Mouse (Mus musculus) kidney, embryonic 16.5 days (tissue): ENCODE results near the gene Slc13a2. TPM values are rescaled to one million over a fixed set of nuclear protein-coding genes. Genes with fewer than 3 reads are reported as not detected.

Source experiments
- ATAC-seq: fragments of 200-750 bp; cut with Nextera tagmentation; 2 replicates; pipeline ENCODE4 v1.8.0; 2017; ENCODE audit warnings: moderate TSS enrichment; ENCODE audit not compliant: low FRiP score, low TSS enrichment
- H3K27ac ChIP-seq: fragments of 300-500 bp; sonication (generic); 2 replicates; pipeline ENCODE4 v1.5.1; 2014; ENCODE audit warnings: low read length
- H3K27me3 ChIP-seq: fragments of 300-500 bp; sonication (generic); 2 replicates; pipeline ENCODE4 v1.6.1; 2014; ENCODE audit warnings: low read length, control low read depth, mixed read lengths; ENCODE audit not compliant: insufficient read depth
- H3K36me3 ChIP-seq: fragments of 300-500 bp; sonication (generic); 2 replicates; pipeline ENCODE4 v1.6.1; 2014; ENCODE audit warnings: low read length, control low read depth, mixed read lengths; ENCODE audit not compliant: insufficient read depth
- H3K4me1 ChIP-seq: fragments of 300-500 bp; sonication (generic); 2 replicates; pipeline ENCODE4 v1.6.1; 2014; ENCODE audit warnings: low read length, control low read depth, mixed read lengths; ENCODE audit not compliant: insufficient read depth
- H3K4me2 ChIP-seq: fragments of 300-500 bp; sonication (generic); replicated peaks from 2 replicates; pipeline ENCODE4 v1.6.1; 2014; ENCODE audit warnings: low read depth, low read length
- H3K4me3 ChIP-seq: fragments of 300-500 bp; sonication (generic); 2 replicates; pipeline ENCODE4 v1.5.1; 2014; ENCODE audit warnings: mild to moderate bottlenecking, low read length
- H3K9ac ChIP-seq: fragments of 300-500 bp; sonication (generic); replicated peaks from 2 replicates; pipeline ENCODE4 v1.6.1; 2014; ENCODE audit warnings: low read length
- H3K9me3 ChIP-seq: fragments of 300-500 bp; sonication (generic); 2 replicates; pipeline ENCODE4 v1.6.1; 2016; ENCODE audit warnings: low read length, control low read depth
- WGBS: fragments of 180-500 bp; shearing (Covaris S2); extraction: QIAGEN DNeasy Blood & Tissue Kit; methylation state at CpG from one replicate; pipeline ENCODE4 v1.1.7; 2014; 5-methylcytosine and 5-hydroxymethylcytosine counted together
- polyA plus RNA-seq: library from polyadenylated mRNA; unstranded; fragments of >200 nt; fragmentation: Nextera tagmentation; extraction: Ambion mirVana; gene quantifications from 2 replicates; pipeline ENCODE4 v1.2.1, GENCODE M21; 2015

Gene Slc13a2
- polyA plus RNA-seq, 1 experiment from 2014 or later, result 2.4 TPM

DNA sequence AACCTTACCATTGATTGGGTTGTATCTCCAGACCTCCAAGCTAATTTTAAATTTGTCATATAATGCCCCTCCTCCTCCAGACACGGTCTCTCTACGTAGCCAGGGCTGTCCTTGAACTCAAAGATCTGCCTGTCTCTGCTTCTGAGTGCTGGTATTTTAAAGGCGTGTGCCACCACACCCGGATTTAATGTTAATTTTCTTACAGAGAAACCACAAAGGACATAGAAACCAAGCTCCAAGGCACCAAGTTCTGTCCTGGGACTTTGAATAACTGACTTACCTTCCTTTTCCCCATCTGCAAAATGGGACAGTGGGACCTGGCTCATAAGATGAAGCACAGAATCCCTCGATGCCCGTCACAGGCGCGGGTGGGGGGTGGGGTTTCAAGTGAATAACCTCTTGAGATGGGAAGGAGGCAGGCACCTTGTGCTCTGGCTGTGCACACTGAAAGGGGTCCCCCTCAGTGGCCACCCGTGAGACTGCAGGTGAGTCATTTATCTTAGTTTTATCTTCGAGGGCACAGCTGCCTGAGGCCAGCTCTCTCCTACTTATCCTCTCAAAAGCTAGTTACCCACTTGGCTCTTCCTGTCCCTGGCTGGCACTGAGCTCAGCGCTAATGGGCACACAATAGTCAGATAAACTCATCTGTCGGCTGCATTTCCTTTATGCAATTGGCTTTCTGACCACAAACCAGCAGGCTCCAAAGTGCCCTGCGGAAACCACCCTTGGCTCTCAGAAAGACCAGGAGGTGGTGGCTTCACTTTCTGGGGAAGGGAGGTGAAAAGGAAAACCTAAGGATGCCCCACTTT, 612 bp downstream of the Slc13a2 start:
- H3K27me3 ChIP-seq, result 0 out of 2 replicates have a peak, but pooled peaks cover 6% of the 10 kb centered on the region
- WGBS, result 64% methylated on average over 13 of the region's 13 CpGs
- H3K4me2 ChIP-seq, result peak overlapping the region; percentile 36; the same call in 1 of the 2 replicates
- ATAC-seq, result no peak
- H3K4me1 ChIP-seq, result peaks cover 12% of the 10 kb centered on the region
- no peaks in the 10 kb centered on the region for H3K9me3 ChIP-seq
- 0 out of 2 replicates have a peak overlapping the region, but pooled peaks have one; percentile 31 for H3K27ac ChIP-seq
- H3K4me3 ChIP-seq, result no peak overlapping the region
- H3K36me3 ChIP-seq, result no peaks in the 10 kb centered on the region
- peak overlapping the region; percentile 5; the same call in 1 of the 2 replicates for H3K9ac ChIP-seq

DNA sequence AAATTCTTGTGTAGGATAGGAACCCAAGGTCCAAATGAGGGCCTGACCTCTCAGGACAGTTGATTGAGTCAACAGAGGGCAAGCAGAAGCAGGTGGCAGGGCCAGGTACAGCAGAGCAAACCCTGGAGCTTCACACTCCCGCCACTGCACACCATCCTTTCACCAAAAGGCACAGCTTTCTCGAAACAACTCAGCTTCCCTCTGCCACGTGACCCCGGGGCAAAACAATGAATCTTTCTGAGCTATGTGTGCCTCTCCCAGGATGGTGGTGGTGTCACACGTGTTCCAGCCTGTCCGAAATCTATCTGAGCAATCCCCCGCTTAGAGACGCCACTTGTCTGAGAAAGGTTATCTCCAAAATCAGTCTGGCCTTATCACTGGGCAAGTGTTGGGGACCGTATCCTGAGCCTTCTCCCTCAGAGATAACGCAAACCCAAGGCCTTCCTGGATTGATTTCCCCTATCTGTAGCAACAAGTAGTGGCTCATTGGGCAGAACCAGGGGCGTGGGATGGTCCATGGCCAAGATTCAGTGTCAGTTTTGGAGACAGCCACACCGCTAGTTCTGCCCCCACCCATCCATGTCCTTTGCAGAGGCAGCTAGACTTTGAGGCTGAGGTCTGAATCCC, 1.6 kb downstream of the Slc13a2 start:
- H3K4me2 ChIP-seq, result no peak overlapping the region
- H3K9ac ChIP-seq, result no peak overlapping the region
- 0 out of 2 replicates have a peak, but pooled peaks cover 6% of the 10 kb centered on the region for H3K27me3 ChIP-seq
- no peak for ATAC-seq
- H3K27ac ChIP-seq, result no peak overlapping the region
- peaks cover 12% of the 10 kb centered on the region for H3K4me1 ChIP-seq
- 42% methylated on average over 12 of the region's 12 CpGs for WGBS
- H3K9me3 ChIP-seq, result no peaks in the 10 kb centered on the region
- H3K36me3 ChIP-seq, result no peaks in the 10 kb centered on the region
- no peak overlapping the region for H3K4me3 ChIP-seq

DNA sequence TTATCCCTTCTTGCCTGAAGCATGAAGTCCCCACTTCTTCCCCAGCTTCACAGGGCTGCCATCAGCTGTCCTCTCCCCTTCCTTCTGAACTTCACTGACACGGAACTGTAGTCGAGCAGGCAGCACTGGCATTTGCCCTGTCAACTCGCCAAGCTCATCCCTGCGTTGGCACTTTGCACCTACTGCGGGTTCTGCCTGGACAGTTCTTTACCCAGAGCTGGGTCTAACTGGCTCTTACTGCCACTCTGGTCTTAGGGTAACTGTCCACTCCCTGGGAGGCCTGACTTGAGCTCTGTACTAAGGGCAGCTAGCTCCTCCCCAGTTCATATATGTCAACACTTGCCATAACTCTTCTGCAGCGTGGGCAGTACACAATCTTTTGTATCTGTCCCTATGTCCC, 5.2 kb downstream of the Slc13a2 start:
- Histone ChIP-seq H3K9ac (no peak overlapping the region), H3K9me3 (no peaks in the 10 kb centered on the region), H3K4me3 (no peak overlapping the region), H3K27ac (no peak overlapping the region), H3K4me1 (peaks cover 5% of the 10 kb centered on the region; the same call in 1 of the 2 replicates), H3K4me2 (no peak overlapping the region), H3K27me3 (0 out of 2 replicates have a peak, but pooled peaks cover 6% of the 10 kb centered on the region), H3K36me3 (no peaks in the 10 kb centered on the region)
- 55% methylated on average over 6 of the region's 6 CpGs for WGBS
- peak; percentile 70 for ATAC-seq

DNA sequence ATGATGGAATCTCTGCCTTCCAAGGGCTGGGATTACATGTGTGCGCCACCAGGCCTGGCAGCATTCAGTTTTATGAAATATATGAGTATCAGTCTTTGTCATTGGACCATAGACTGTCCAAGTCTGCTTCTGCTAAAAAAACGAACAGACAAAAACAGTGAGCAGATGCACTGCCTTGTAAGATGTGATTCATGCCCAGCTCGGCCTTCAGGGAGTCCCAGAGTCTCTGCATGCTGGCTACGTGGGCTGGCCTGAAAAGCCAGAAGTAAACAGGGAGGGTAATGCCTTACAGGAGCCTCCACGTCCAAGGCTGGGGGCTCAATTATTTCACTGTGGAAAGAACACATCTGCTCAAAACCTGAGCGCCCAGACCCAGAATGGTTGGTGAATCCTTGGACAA, 9.2 kb downstream of the Slc13a2 start:
- H3K27me3 ChIP-seq, result no peaks in the 10 kb centered on the region
- 68% methylated on average over 6 of the region's 6 CpGs for WGBS
- no peak overlapping the region for H3K4me2 ChIP-seq
- ATAC-seq, result no peak
- no peak overlapping the region for H3K4me3 ChIP-seq
- no peaks in the 10 kb centered on the region for H3K9me3 ChIP-seq
- H3K27ac ChIP-seq, result no peak overlapping the region
- no peaks in the 10 kb centered on the region for H3K36me3 ChIP-seq
- no peak overlapping the region for H3K9ac ChIP-seq
- no peaks in the 10 kb centered on the region; the same call in 1 of the 2 replicates for H3K4me1 ChIP-seq

DNA sequence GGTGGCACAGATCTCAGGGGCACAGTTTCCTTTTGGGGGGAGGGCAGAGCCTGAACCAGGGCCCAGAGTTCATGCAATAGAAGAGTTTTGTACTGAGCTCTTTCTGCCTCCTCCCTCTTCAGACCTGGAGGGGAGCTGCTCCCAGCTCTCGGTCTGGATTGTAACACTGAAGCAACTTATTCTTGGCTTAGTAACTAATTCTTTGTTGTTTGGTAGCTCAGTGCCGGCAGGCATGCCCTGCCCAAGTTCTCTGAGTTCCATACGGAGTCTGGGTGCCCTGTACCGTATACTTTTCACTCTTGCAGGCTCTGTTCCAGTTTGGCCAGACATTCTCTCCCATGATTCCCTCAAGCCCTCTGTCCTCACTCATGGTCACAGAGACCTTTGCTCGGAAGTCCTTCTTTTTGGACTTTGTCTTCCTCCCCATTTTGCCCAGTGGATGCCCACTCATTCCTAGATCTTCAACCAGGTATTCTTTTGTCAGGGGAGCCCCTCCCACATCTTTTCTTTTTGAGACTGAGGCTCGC, 9.6 kb downstream of the Slc13a2 start:
- 87% methylated on average over 6 of the region's 6 CpGs for WGBS
- H3K36me3 ChIP-seq, result no peaks in the 10 kb centered on the region
- H3K9me3 ChIP-seq, result no peaks in the 10 kb centered on the region

GRCm38 (mm10) chr11:78411606-78412323, 10.3 kb downstream of the Slc13a2 start:
- Histone ChIP-seq H3K9me3 (no peaks in the 10 kb centered on the region), H3K27me3 (no peaks in the 10 kb centered on the region), H3K4me2 (no peak overlapping the region), H3K9ac (no peak overlapping the region), H3K4me3 (no peak overlapping the region), H3K4me1 (no peaks in the 10 kb centered on the region; the same call in 1 of the 2 replicates), H3K36me3 (no peaks in the 10 kb centered on the region), H3K27ac (no peak overlapping the region)
- ATAC-seq, result no peak
- WGBS, result 78% methylated on average over 11 of the region's 11 CpGs

More for the DNA sequence above, 9.6 kb downstream of the Slc13a2 start:
- Histone ChIP-seq H3K4me1 (no peaks in the 10 kb centered on the region; the same call in 1 of the 2 replicates), H3K4me2 (no peak overlapping the region), H3K9ac (no peak overlapping the region), H3K4me3 (no peak overlapping the region), H3K27me3 (no peaks in the 10 kb centered on the region), H3K27ac (no peak overlapping the region)
- no peak for ATAC-seq

GRCm38 (mm10) chr11:78408256-78409240, 13.5 kb downstream of the Slc13a2 start:
- Histone ChIP-seq H3K9ac (no peak overlapping the region), H3K4me2 (no peak overlapping the region), H3K4me1 (no peaks in the 10 kb centered on the region; the same call in 1 of the 2 replicates), H3K9me3 (no peaks in the 10 kb centered on the region), H3K4me3 (no peak overlapping the region), H3K27ac (no peak overlapping the region), H3K36me3 (no peaks in the 10 kb centered on the region), H3K27me3 (no peaks in the 10 kb centered on the region)
- ATAC-seq, result no peak
- WGBS, result 67% methylated on average over 9 of the region's 9 CpGs

GRCm38 (mm10) chr11:78402062-78402461, 20.0 kb downstream of the Slc13a2 start:
- ATAC-seq, result no peak
- 72% methylated on average over 6 of the region's 6 CpGs for WGBS
- no peak overlapping the region for H3K27ac ChIP-seq
- peaks cover 3% of the 10 kb centered on the region for H3K4me1 ChIP-seq
- H3K9me3 ChIP-seq, result no peaks in the 10 kb centered on the region
- no peaks in the 10 kb centered on the region for H3K27me3 ChIP-seq
- no peak overlapping the region for H3K4me3 ChIP-seq
- no peak overlapping the region for H3K4me2 ChIP-seq
- no peak overlapping the region for H3K9ac ChIP-seq
- H3K36me3 ChIP-seq, result no peaks in the 10 kb centered on the region

DNA sequence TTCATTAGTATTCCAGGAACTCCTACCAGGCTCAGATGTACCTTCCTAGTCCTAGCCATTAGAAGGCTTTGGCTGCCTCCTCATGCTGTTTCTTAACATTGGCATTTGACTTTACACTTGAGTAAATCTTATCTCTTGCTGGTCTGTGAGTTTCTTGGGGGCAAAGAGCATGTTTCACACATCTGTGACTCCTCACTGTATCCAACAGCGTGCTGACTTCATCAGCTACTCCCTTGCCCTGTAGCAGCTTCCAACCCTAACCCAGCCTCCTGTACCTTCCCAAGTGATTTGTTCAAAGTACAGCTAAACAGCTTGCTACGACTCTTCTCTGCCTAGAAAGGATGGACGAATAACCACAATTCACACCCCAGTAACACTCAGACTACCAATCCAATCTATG, 20.5 kb downstream of the Slc13a2 start:
- Histone ChIP-seq H3K27ac (no peak overlapping the region), H3K9me3 (no peaks in the 10 kb centered on the region), H3K4me2 (no peak overlapping the region), H3K4me1 (peaks cover 3% of the 10 kb centered on the region), H3K27me3 (no peaks in the 10 kb centered on the region), H3K9ac (no peak overlapping the region), H3K4me3 (no peak overlapping the region), H3K36me3 (no peaks in the 10 kb centered on the region)
- ATAC-seq, result no peak
- WGBS, result 70% methylated on average over 3 of the region's 3 CpGs
